Mouse (Mus musculus) G1E (cell line): ENCODE data around the gene Capzb.

Experiments
- CTCF ChIP-seq: IDR thresholded peaks from 2 replicates; pipeline ENCODE4 v1.5.1; 2012; ENCODE audit warnings: low read depth, low read length, inconsistent platforms, mixed read lengths
- GATA1 ChIP-seq: IDR thresholded peaks from 2 replicates; pipeline ENCODE4 v1.6.1; 2012; ENCODE audit warnings: borderline replicate concordance, low read length, inconsistent platforms, mixed read lengths
- GATA2 ChIP-seq: IDR thresholded peaks from 2 replicates; pipeline ENCODE4 v1.6.1; 2012; ENCODE audit warnings: low read depth, low read length, inconsistent platforms, borderline replicate concordance
- POLR2AphosphoS5 ChIP-seq: IDR thresholded peaks from 2 replicates; pipeline ENCODE4 v1.6.1; 2012; ENCODE audit warnings: low read depth, low read length, inconsistent platforms; ENCODE audit not compliant: insufficient replicate concordance
- TAL1 ChIP-seq: conservative IDR thresholded peaks from 2 replicates; pipeline ENCODE4 v1.6.1; 2012; ENCODE audit warnings: low read depth, low read length, inconsistent platforms, mixed read lengths

DNA sequence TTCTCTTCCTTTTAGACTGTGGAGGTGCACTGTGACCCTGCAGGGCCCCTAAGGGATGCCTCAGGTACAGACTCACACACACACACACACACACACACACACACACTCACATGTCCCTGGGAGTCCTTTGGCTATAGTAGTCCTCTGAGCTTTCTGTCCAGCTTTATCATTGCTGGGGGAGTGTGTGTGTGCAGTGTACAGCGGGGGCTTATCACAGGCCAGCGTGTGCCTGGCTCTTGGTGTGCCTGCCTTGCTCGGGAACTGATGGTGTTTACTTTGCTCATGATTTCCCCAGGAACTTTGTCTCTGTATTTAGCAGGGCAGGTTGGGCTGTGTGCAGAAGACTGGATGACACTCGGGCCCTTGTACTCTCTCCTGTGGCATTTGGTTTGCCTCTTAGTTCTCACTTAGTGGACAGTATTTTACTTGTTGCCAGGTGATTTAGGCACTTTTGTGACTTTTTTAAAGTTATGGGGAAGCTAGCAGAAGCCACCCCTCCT lies 41.1 kb downstream of the Capzb start:
- no peak for TF ChIP-seq CTCF
- no peak for TF ChIP-seq TAL1
- no peak for TF ChIP-seq POLR2AphosphoS5
- no peak for TF ChIP-seq GATA1
- no peak for TF ChIP-seq GATA2
